Mouse (Mus musculus): ENCODE results near the gene Inip. TPM values are rescaled to one million over a fixed set of nuclear protein-coding genes. Genes with fewer than 3 reads are reported as not detected.

The Inip gene
- polyA plus RNA-seq, 1 experiment from 2014 or later, result 59.3 TPM

GRCm38 (mm10) chr4:59823470-59823869 lies 22.1 kb upstream of the Inip start:
- H3K36me3 ChIP-seq, result no peaks in the 10 kb centered on the region
- WGBS, result 66% methylated on average over 7 of the region's 7 CpGs
- H3K4me1 ChIP-seq, result peaks cover 16% of the 10 kb centered on the region
- H3K27me3 ChIP-seq, result no peaks in the 10 kb centered on the region
- no peak overlapping the region for H3K4me2 ChIP-seq
- no peak overlapping the region for H3K9ac ChIP-seq
- no peak overlapping the region for H3K4me3 ChIP-seq (replicated peaks)
- H3K9me3 ChIP-seq (replicated peaks), result no peaks in the 10 kb centered on the region
- H3K27ac ChIP-seq, result no peak overlapping the region
- no peak for ATAC-seq (replicated peaks; ENCODE audit: low FRiP score)

GRCm38 (mm10) chr4:59822119-59822518 lies 20.7 kb upstream of the Inip start:
- Histone ChIP-seq H3K4me2 (no peak overlapping the region), H3K9me3 (replicated peaks) (no peaks in the 10 kb centered on the region), H3K4me3 (replicated peaks) (no peak overlapping the region), H3K4me1 (peaks cover 16% of the 10 kb centered on the region), H3K27me3 (no peaks in the 10 kb centered on the region), H3K9ac (no peak overlapping the region), H3K36me3 (no peaks in the 10 kb centered on the region), H3K27ac (no peak overlapping the region)
- no peak for ATAC-seq (replicated peaks; ENCODE audit: low FRiP score)
- WGBS, result 79% methylated on average over 4 of the region's 4 CpGs

DNA sequence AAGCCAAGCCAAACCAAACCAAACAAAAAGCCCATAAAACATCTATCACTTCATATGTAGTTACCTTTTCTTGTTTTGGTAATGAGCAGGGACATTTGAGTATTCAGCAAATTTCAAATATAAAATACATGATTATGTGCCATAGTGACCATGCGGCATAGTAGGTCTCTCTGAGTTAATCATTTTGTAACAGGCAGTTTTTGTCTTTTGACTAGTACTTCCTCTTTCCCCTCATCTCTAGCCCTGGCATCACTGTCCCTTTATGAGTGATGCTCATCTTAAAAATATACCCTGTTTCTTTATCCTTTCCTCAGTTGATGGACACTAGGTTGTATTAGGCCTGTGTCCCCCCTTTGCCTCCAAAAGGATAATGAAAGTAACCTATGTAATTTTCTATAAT lies 20.1 kb upstream of the Inip start:
- ATAC-seq (replicated peaks; ENCODE audit: low FRiP score), result no peak
- H3K9ac ChIP-seq, result no peak overlapping the region
- WGBS, result 96% methylated on average over 1 of the region's 1 CpGs

DNA sequence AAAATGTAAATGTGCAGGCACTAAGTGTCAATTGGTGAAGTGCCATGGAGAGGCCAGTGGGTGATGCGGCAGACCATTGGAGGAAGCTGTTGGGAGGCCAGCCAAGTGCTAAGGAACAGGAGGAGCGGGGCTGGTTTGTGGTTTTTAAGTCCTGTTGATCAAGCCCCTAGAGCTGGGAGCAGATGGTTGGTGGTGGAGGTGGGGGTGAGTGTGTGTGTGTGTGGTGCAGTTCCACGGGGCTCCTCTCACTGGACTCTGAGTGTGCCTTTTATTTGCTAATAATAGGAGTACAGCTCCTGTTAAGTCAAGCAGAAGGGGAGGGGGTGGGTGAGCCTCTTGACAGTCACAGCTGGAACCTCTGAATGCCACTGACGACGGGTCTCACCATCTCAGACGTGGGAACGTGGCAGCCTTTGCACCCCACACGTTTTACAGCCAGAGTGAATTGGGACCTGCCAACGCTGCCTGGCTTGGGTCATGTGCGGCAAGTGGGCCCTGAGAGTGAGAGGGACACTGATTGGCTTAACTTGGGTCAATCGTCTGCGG lies 18.2 kb upstream of the Inip start:
- Histone ChIP-seq H3K36me3 (no peaks in the 10 kb centered on the region), H3K27me3 (no peaks in the 10 kb centered on the region), H3K4me3 (replicated peaks) (no peak overlapping the region), H3K4me1 (peaks cover 21% of the 10 kb centered on the region), H3K9me3 (replicated peaks) (no peaks in the 10 kb centered on the region), H3K9ac (no peak overlapping the region), H3K4me2 (no peak overlapping the region), H3K27ac (no peak overlapping the region)
- WGBS, result 39% methylated on average over 12 of the region's 12 CpGs
- ATAC-seq (replicated peaks; ENCODE audit: low FRiP score), result peak; percentile 15; the same call in 1 of the 2 replicates

More for the DNA sequence above, 20.1 kb upstream of the Inip start:
- H3K27ac ChIP-seq, result no peak overlapping the region
- no peaks in the 10 kb centered on the region for H3K27me3 ChIP-seq
- H3K4me2 ChIP-seq, result no peak overlapping the region
- H3K4me3 ChIP-seq (replicated peaks), result no peak overlapping the region
- no peaks in the 10 kb centered on the region for H3K36me3 ChIP-seq
- peaks cover 16% of the 10 kb centered on the region for H3K4me1 ChIP-seq
- H3K9me3 ChIP-seq (replicated peaks), result no peaks in the 10 kb centered on the region

DNA sequence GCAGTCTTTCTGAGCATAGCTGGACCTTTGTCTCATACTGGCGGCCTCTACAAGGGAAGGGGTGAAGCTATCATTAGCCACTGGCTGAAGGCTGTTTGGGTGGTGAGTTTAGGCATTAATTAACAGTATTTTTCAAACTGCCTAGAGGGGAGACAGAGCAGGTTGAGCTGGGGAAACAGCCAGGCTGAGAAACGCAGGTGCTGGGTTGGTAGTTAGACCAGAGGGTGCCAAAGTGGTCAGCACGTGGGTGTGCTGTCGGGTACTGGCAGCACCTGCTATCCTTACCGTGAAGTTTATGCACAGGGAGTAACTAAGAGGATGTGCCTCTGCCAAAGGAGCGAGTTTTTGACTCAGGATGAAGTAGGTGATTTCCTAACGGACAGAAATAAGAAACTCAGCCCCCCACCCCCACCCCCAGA lies 17.7 kb upstream of the Inip start:
- H3K4me2 ChIP-seq, result no peak overlapping the region
- no peaks in the 10 kb centered on the region for H3K27me3 ChIP-seq
- H3K9ac ChIP-seq, result no peak overlapping the region
- no peaks in the 10 kb centered on the region for H3K36me3 ChIP-seq
- ATAC-seq (replicated peaks; ENCODE audit: low FRiP score), result peak; percentile 77
- H3K9me3 ChIP-seq (replicated peaks), result no peaks in the 10 kb centered on the region
- peak overlapping the region; percentile 48; the same call in 1 of the 2 replicates for H3K27ac ChIP-seq
- H3K4me1 ChIP-seq, result peaks cover 26% of the 10 kb centered on the region
- 64% methylated on average over 7 of the region's 7 CpGs for WGBS
- no peak overlapping the region for H3K4me3 ChIP-seq (replicated peaks)

DNA sequence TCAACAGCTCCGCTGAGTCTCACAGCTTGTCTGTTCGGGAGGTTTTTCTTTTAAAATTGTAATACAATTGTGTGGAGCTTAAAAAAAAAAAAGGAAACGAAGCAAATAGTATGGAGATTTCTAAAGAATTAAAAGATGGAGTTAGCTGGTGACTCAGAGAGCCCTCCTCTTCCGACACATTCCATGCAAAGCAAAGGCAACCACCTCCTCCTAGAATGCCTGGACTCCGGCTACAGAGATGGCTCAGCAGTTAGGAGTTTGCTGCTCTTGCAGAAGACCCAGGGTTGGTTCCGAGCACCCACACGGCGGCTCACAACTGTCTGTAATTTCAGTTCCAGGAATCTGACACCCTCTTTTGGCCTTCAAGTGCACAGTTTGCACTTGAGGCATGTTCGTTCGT lies 17.1 kb upstream of the Inip start:
- Histone ChIP-seq H3K4me2 (no peak overlapping the region), H3K36me3 (no peaks in the 10 kb centered on the region), H3K4me1 (peaks cover 26% of the 10 kb centered on the region), H3K27me3 (no peaks in the 10 kb centered on the region), H3K9me3 (replicated peaks) (no peaks in the 10 kb centered on the region), H3K27ac (peak overlapping the region; percentile 48; the same call in 1 of the 2 replicates), H3K4me3 (replicated peaks) (no peak overlapping the region), H3K9ac (no peak overlapping the region)
- no peak for ATAC-seq (replicated peaks; ENCODE audit: low FRiP score)
- 84% methylated on average over 10 of the region's 10 CpGs for WGBS

- Histone ChIP-seq H3K9ac (no peak overlapping the region), H3K9me3 (replicated peaks) (no peaks in the 10 kb centered on the region), H3K36me3 (no peaks in the 10 kb centered on the region), H3K27ac (no peak overlapping the region), H3K4me3 (replicated peaks) (no peak overlapping the region), H3K27me3 (no peaks in the 10 kb centered on the region), H3K4me1 (peaks cover 26% of the 10 kb centered on the region), H3K4me2 (no peak overlapping the region)
- no peak for ATAC-seq (replicated peaks; ENCODE audit: low FRiP score)
- 62% methylated on average over 5 of the region's 5 CpGs for WGBS
These were observed 16.4 kb upstream of the Inip start for GRCm38 (mm10) chr4:59817790-59818189.

GRCm38 (mm10) chr4:59816477-59816876 lies 15.1 kb upstream of the Inip start:
- 82% methylated on average over 9 of the region's 9 CpGs for WGBS
- H3K4me3 ChIP-seq (replicated peaks), result no peak overlapping the region
- no peaks in the 10 kb centered on the region for H3K36me3 ChIP-seq
- H3K27ac ChIP-seq, result no peak overlapping the region
- no peak for ATAC-seq (replicated peaks; ENCODE audit: low FRiP score)
- no peak overlapping the region for H3K4me2 ChIP-seq
- no peaks in the 10 kb centered on the region for H3K27me3 ChIP-seq
- no peaks in the 10 kb centered on the region for H3K9me3 ChIP-seq (replicated peaks)
- H3K4me1 ChIP-seq, result peaks cover 26% of the 10 kb centered on the region
- no peak overlapping the region for H3K9ac ChIP-seq

GRCm38 (mm10) chr4:59816016-59816415 lies 14.6 kb upstream of the Inip start:
- Histone ChIP-seq H3K36me3 (no peaks in the 10 kb centered on the region), H3K9ac (no peak overlapping the region), H3K27me3 (no peaks in the 10 kb centered on the region), H3K4me1 (peaks cover 26% of the 10 kb centered on the region), H3K4me3 (replicated peaks) (no peak overlapping the region), H3K4me2 (no peak overlapping the region), H3K9me3 (replicated peaks) (no peaks in the 10 kb centered on the region), H3K27ac (no peak overlapping the region)
- no peak for ATAC-seq (replicated peaks; ENCODE audit: low FRiP score)
- WGBS, result 40% methylated on average over 5 of the region's 5 CpGs

DNA sequence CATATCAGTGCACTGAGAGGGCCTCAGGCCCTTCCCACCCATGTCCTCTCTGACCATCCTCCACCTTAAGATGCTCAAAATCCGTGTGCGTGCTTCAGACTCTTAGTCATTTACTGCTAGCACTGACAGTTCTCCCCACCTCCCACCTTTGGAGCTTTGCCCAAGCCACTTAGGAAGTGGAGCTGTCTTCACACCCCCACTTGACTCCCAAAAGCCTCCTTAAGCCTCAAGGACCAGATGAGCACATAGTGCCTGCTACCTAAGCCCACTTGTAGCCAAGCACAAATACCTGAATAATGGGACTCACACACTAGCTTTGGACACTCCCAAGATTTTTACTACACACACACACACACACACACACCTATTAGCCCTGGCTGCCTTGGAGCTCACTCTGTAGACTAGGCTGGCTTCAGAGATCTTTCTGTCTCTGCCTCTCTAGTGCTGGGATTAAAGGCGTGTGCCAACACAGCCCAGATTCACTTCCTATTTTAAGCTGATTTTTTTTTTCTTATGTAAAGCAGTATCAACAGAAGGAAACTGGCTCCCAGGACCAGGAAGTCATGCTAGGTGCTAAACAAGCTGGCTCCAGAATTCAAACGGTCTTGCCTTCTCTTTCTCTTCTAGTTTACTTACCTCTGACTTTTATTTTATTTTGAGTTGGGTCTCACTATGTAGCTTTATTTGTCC lies 13.9 kb upstream of the Inip start:
- Histone ChIP-seq H3K27me3 (no peaks in the 10 kb centered on the region), H3K9ac (no peak overlapping the region), H3K4me2 (no peak overlapping the region), H3K4me1 (peaks cover 26% of the 10 kb centered on the region), H3K27ac (no peak overlapping the region), H3K9me3 (replicated peaks) (no peaks in the 10 kb centered on the region), H3K4me3 (replicated peaks) (no peak overlapping the region), H3K36me3 (no peaks in the 10 kb centered on the region)
- no peak for ATAC-seq (replicated peaks; ENCODE audit: low FRiP score)
- WGBS, result 77% methylated on average over 4 of the region's 4 CpGs

- ATAC-seq (replicated peaks; ENCODE audit: low FRiP score), result no peak
These were observed 12.7 kb upstream of the Inip start for GRCm38 (mm10) chr4:59814094-59814493.

DNA sequence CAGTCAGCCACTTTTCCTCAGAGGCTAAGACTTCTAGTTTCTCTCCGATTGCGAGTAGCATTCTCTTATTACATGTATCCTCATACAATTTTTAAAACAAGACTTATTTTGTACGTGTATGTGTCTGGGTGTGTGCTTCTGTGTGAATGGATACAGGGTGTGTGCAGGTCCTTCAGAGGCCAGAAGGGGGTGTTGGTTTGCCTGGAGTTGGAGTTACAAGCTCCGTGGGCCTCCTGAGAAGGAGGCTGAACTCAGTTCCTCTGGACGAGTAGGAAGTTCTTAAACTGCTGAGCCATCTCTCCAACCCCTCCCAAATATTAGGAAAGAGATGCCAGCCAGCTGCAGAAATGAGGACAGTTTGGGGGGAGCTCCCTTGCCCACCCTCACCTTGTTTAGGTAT lies 7.0 kb upstream of the Inip start:
- Histone ChIP-seq H3K36me3 (no peaks in the 10 kb centered on the region), H3K4me1 (peaks cover 16% of the 10 kb centered on the region), H3K9ac (no peak overlapping the region), H3K9me3 (replicated peaks) (no peaks in the 10 kb centered on the region), H3K27ac (no peak overlapping the region), H3K4me3 (replicated peaks) (no peak overlapping the region), H3K27me3 (no peaks in the 10 kb centered on the region), H3K4me2 (no peak overlapping the region)
- ATAC-seq (replicated peaks; ENCODE audit: low FRiP score), result no peak
- WGBS, result 81% methylated on average over 5 of the region's 5 CpGs

More at GRCm38 (mm10) chr4:59814094-59814493, 12.7 kb upstream of the Inip start:
- Histone ChIP-seq H3K9me3 (replicated peaks) (no peaks in the 10 kb centered on the region), H3K9ac (no peak overlapping the region), H3K36me3 (no peaks in the 10 kb centered on the region), H3K27me3 (no peaks in the 10 kb centered on the region), H3K27ac (no peak overlapping the region), H3K4me3 (replicated peaks) (no peak overlapping the region), H3K4me1 (peaks cover 17% of the 10 kb centered on the region; the same call in 1 of the 2 replicates), H3K4me2 (no peak overlapping the region)
- 73% methylated on average over 7 of the region's 7 CpGs for WGBS

- Histone ChIP-seq H3K9ac (no peak overlapping the region), H3K27ac (no peak overlapping the region), H3K27me3 (no peaks in the 10 kb centered on the region), H3K4me3 (replicated peaks) (no peak overlapping the region), H3K9me3 (replicated peaks) (no peaks in the 10 kb centered on the region), H3K4me2 (no peak overlapping the region), H3K4me1 (peaks cover 16% of the 10 kb centered on the region), H3K36me3 (no peaks in the 10 kb centered on the region)
- ATAC-seq (replicated peaks; ENCODE audit: low FRiP score), result no peak
- WGBS, result 65% methylated on average over 2 of the region's 2 CpGs
These were observed 6.1 kb upstream of the Inip start for GRCm38 (mm10) chr4:59807521-59807920.
